Mouse (Mus musculus) cerebellum, postnatal 14 days (tissue): ENCODE measurements around the gene Rcbtb2.

Experiments used
- DNase-seq, 2 experiments: peaks; one replicate each; pipeline ENCODE4 v3.0.0; 2021; ENCODE audit warnings: mixed read lengths in 2 of 2

Gene Rcbtb2

DNA sequence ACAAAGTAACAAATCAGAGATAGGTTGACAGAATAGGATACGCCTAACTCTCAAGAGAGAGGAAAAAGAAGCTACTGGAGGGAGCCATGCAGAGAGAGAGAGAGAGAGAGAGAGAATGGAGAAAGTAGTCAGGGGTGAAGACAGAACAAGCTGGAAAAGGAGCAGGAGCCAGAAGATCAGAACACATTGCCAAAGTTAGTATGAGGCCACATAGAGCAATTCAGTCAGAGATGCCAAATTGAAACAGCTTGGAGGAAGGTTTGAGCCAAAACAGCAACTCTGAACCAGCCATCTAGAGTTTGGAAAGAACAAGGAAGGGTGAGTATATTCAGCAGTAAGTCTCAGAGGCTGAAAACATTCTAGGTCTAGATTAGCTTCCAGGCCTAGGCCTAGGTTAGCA lies 94.2 kb downstream of the Rcbtb2 start:
- DNase-seq, result peak; percentile 15 to 67

GRCm38 (mm10) chr14:73222316-73222970 lies 99.6 kb downstream of the Rcbtb2 start:
- DNase-seq, result no peak

DNA sequence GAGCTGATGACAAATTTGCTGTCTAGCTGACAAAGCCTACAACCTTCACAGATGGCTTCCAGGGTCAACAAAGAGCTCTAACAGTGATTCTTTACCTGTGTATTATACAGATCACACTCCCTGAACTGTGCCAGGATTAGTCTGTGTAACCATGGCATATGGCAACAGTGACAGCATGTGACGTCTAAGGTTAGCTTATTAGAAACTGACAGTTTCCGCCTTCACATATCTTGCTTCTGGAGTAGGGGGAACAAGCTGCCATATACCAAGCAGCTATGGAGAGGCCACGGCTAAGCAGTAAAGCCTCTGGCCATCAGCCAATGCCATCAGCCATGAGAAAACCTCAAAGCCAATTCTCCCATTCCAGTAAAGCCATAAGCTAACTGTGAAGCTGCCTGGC lies 103.5 kb downstream of the Rcbtb2 start:
- peak; percentile 48 to 50 for DNase-seq

DNA sequence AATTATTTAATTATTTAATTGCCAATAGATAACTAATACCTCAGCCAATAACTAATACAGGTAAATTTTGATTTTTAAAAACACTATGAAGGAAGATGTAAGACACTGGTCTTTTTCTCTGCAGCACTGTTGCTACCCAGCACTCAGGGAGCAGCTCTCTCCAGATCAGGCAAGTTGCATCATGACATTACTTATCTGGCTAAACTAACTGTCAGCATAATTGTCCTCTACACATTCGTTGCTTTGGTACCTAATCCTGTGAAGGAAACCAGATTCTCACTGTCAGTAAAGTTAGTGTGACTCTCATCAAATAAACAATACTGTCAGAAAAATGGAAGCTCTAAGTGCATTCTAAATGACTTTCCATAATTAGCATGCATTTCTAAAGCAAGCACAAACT lies 104.0 kb downstream of the Rcbtb2 start:
- DNase-seq, result no peak

DNA sequence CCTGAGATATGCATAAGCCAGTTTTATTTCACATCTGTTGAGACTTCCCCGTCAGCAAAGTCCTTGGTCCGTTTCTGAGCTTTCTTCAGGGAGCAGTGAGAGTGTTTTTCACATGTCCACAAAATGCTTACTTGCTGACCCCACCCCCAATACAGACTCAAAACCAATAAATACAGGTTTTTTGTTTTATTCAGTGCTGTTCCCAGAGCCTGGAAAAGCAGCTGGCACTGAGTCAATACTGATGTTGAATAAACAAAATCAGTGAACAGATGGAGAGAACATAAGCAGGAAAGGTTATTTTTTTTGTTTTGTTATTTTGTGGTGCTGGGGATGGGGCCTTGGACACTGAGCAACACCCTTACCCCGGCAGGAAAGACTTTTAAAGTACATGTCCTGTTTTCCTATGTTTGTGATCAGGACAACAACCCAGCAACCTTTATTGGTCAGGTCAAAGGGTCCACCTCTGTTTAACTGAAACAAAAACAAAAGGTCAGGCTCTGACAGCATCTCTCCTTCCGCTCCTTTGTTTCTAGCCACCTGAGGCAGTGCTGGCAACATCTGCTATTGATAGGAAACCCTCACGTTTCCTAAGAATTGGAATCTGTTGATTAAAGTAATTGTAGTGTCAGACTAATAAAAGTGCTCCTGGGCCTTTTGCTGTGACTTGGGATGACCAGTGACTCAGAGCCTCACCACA lies 108.6 kb downstream of the Rcbtb2 start:
- no peak for DNase-seq

DNA sequence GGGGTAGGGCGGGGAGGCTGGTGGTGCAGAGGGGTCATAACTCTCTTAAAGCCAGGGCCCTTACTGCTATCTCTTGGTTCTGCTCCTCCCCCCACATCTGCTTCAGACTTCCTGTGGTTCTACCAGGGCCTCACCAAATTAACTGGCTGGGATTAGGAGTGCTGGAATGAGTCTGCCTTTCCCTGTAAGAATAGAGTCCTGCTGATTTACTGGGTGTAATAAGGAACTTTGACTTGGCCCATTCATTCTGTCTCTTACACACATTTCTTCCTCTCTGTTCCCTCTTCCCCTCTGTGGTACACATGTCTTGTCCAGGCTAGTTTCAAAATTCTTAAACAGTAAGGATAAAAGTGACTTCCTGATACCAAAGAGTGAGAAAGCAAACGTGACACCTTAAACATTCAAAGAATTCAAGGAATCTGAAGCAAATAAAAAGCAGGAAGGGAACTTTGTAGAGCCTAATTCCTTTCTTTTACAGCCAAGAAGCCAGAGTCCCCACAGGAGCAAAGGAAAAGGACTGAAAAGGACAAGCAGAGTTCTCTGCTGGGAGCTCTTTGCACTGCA lies 111.7 kb downstream of the Rcbtb2 start:
- DNase-seq, result no peak

GRCm38 (mm10) chr14:73237848-73238321 lies 115.0 kb downstream of the Rcbtb2 start, which contains the start of gene Lpar6:
TSS of gene Lpar6 (plus strand) at chr14:73237895.
- DNase-seq, result peak; percentile 12 to 24

GRCm38 (mm10) chr14:73238498-73239250 lies 115.8 kb downstream of the Rcbtb2 start:
- peak; percentile 8 to 28 for DNase-seq

- no peak for DNase-seq
Observed at GRCm38 (mm10) chr14:73239291-73239690, 116.5 kb downstream of the Rcbtb2 start.

DNA sequence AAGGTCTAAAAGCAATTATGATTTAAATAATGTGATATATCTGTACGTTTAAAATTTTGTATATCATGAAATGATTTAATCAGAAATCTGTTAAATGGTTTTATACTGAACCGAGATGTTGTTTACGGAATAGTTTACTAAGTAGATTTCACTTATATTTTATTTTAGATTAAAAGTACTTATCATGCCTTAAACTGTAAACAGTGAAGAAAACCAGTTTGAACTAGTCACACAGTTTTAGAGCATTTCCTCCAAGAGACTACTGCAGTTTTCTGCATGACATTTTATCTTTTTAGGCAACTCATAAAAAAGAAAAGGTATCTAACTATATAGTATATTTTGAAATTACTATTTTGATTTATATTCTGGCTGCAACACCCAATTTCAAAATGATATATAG lies 117.0 kb downstream of the Rcbtb2 start:
- no peak for DNase-seq

- no peak for DNase-seq
Observed at GRCm38 (mm10) chr14:73244061-73244597, 121.3 kb downstream of the Rcbtb2 start.

GRCm38 (mm10) chr14:73250056-73250455 lies 127.2 kb downstream of the Rcbtb2 start:
- no peak for DNase-seq

- no peak for DNase-seq
Observed at GRCm38 (mm10) chr14:73252276-73252675, 129.4 kb downstream of the Rcbtb2 start.

DNA sequence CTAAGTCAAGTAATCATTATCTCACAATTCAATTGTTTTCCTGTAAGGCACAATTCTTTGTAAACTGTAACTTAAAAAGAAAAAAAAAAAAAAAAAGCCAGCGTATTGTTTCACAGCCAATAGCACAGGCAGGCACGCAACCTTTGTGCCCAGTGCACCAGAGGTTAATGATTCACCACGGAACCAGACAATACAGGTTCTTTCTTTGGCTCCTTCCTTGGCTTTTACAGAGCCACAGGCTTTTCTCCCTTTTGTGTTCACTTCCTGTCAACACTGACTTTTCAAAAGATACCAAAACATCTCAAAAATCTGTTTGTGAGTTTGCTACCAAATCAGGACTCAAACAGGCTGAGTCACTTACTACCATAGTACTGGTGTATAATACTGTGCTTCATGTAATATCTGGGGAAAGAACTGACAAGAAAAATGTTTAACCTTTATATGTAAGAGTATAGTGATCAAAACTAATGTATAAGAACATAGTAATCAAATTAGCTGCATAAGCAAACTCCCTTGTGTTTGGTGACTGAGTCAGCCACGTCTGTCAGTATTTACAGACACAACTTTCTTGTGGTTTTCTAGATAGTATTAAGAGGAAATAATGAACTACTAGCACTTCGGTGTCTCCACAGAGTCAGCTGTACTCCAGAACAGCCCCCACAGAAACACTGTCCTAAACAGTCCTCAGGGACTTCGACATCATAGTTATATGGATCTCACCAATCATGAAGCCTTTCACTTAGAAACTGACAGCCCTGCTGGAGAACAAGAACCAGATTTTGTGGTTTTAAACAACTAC lies 130.8 kb downstream of the Rcbtb2 start:
- no peak for DNase-seq

DNA sequence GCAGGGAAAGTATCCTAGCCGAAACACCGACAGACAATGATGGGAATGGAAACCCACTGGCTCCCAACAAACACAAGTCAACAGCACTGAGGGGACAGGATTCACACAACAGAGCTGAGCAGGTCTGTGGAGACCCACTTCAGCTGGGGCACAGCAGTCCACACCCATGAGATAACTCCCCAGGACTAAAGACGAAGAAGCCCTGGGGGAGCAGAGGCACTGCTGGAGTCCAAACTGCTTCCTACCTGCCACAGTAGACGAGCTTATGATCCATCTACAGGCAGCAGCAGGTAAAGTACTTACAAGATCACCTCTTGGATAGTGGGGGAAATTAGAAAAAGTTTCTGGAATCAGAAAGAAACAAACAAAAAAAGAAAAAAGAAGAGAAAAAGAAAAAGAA lies 131.6 kb downstream of the Rcbtb2 start:
- no peak for DNase-seq

- no peak for DNase-seq
Observed at GRCm38 (mm10) chr14:73255426-73255970, 132.7 kb downstream of the Rcbtb2 start.

- no peak for DNase-seq
Observed at GRCm38 (mm10) chr14:73257348-73257747, 134.5 kb downstream of the Rcbtb2 start.
